Mouse (Mus musculus) thymus, postnatal 36 days (tissue): ENCODE measurements at regions not wholly inside any gene's neighbourhood (a gene's known extent, or its start where the extent isn't known, plus 50 kb on each side); places are given as distances from the start of the nearest gene placed in this dataset.

Experiments
- DNase-seq, 2 experiments: peaks; one replicate each; pipeline ENCODE4 v3.0.0; 2022; ENCODE audit warnings: mixed read lengths in 2 of 2

- no peak for DNase-seq
Observed at GRCm38 (mm10) chr2:138640654-138641053, 384.3 kb downstream of the Btbd3 start.

GRCm38 (mm10) chr2:138641335-138641734 lies 385.0 kb downstream of the Btbd3 start:
- DNase-seq: no peak

GRCm38 (mm10) chr2:138648616-138649015 lies 392.3 kb downstream of the Btbd3 start:
- no peak for DNase-seq

GRCm38 (mm10) chr2:138659376-138659775 lies 403.0 kb downstream of the Btbd3 start:
- no peak for DNase-seq

- DNase-seq: no peak
Observed at GRCm38 (mm10) chr2:138670307-138670706, 413.9 kb downstream of the Btbd3 start.

- DNase-seq: no peak
Observed at GRCm38 (mm10) chr2:138674801-138675200, 418.4 kb downstream of the Btbd3 start.

- DNase-seq: no peak
Observed at GRCm38 (mm10) chr2:138675229-138676065, 419.1 kb downstream of the Btbd3 start.

GRCm38 (mm10) chr2:138688140-138688871 lies 431.9 kb downstream of the Btbd3 start:
- DNase-seq: no peak

GRCm38 (mm10) chr2:138689497-138689896 lies 433.1 kb downstream of the Btbd3 start:
- no peak for DNase-seq

GRCm38 (mm10) chr2:138702783-138703182 lies 446.4 kb downstream of the Btbd3 start:
- no peak for DNase-seq

GRCm38 (mm10) chr2:138703943-138704541 lies 447.7 kb downstream of the Btbd3 start:
- DNase-seq: no peak

- no peak for DNase-seq
Observed at GRCm38 (mm10) chr2:138708763-138709162, 452.4 kb downstream of the Btbd3 start.

GRCm38 (mm10) chr2:138733846-138734245 lies 477.5 kb downstream of the Btbd3 start:
- DNase-seq: no peak

- DNase-seq: no peak
Observed at GRCm38 (mm10) chr2:138744806-138745205, 488.4 kb downstream of the Btbd3 start.

GRCm38 (mm10) chr2:138760439-138760963 lies 504.1 kb downstream of the Btbd3 start:
- no peak for DNase-seq

- DNase-seq: no peak
Observed at GRCm38 (mm10) chr2:138761400-138761799, 505.0 kb downstream of the Btbd3 start.

- no peak for DNase-seq
Observed at GRCm38 (mm10) chr2:138766275-138766842, 510.0 kb downstream of the Btbd3 start.

GRCm38 (mm10) chr2:138783781-138784180 lies 527.4 kb downstream of the Btbd3 start:
- no peak for DNase-seq

- no peak for DNase-seq
Observed at GRCm38 (mm10) chr2:138792711-138793450, 536.5 kb downstream of the Btbd3 start.

GRCm38 (mm10) chr2:138806196-138806595 lies 549.8 kb downstream of the Btbd3 start:
- no peak for DNase-seq

GRCm38 (mm10) chr2:138809767-138810166 lies 553.4 kb downstream of the Btbd3 start:
- DNase-seq: no peak

GRCm38 (mm10) chr2:138820489-138820888 lies 564.1 kb downstream of the Btbd3 start:
- no peak for DNase-seq
